In the genomic region with DNA sequence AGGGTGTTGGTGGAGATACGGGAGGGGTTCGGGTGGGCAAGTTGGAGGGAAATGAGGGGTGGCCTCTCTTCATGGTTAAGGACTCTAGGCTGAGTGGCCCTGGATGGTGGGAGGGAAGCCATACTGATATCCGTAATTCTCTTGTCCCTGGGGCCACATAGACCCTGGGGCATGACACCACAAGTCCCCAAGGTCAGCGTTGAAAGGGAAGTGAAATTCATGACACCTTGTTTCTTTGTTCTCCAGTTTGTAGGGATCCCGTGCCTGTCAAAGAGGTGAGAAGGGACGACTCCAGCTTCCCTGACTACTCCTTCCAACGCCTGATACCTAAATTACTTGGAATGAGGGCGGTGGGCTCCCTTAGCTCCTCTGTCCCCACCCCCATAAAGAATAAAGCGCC, we compare ENCODE assay signal across 20 mouse cellular contexts. TPM values are rescaled to one million over a fixed set of nuclear protein-coding genes. Genes with fewer than 3 reads are reported as not detected.
A peak's percentile ranks its signal among the peaks of the same experiment; 100 is the strongest.
DNase-seq lines count a peak whose midpoint lies in the region; ATAC-seq and TF ChIP-seq lines count a peak whose summit lies in the region.
"Had no signal": no experiment of that assay in that cellular context is flagged by ENCODE, and none has a peak within 500 bp of the region (broad histone marks: within the 10 kb centered on the region; RNA-seq: fewer than 3 reads in every experiment).

No protein-coding gene starts in this region.

- H3K4me1 ChIP-seq in hindbrain, embryonic 15.5 days (replicated peaks) = peaks cover 30% of the 10 kb centered on the region
- H3K4me1 ChIP-seq in hindbrain, embryonic 10.5 days (replicated peaks) = peaks cover 45% of the 10 kb centered on the region
- peaks cover 96% of the 10 kb centered on the region for H3K4me1 ChIP-seq in E14TG2a.4 (replicated peaks; ENCODE audit: low read depth, low read length)

- H3K36me3 ChIP-seq in hindbrain, embryonic 15.5 days = no peaks in the 10 kb centered on the region
- peaks cover 41% of the 10 kb centered on the region for H3K36me3 ChIP-seq in hindbrain, embryonic 10.5 days
- no peaks in the 10 kb centered on the region for H3K36me3 ChIP-seq in E14TG2a.4 (ENCODE audit: insufficient read depth, low read length)

- no peak overlapping the region for H3K27ac ChIP-seq in hindbrain, embryonic 15.5 days (replicated peaks)
- H3K27ac ChIP-seq in hindbrain, embryonic 10.5 days = no peak overlapping the region
- H3K27ac ChIP-seq: hindbrain, embryonic 12.5 days; stomach, postnatal 0 days had no signal

- H3K9ac ChIP-seq in hindbrain, embryonic 15.5 days = no peak overlapping the region
- H3K9ac ChIP-seq: hindbrain, embryonic 12.5 days; limb, embryonic 12.5 days; liver, postnatal 0 days had no signal

- H3K9me3 ChIP-seq in hindbrain, embryonic 15.5 days = no peaks in the 10 kb centered on the region
- H3K9me3 ChIP-seq in hindbrain, embryonic 10.5 days = no peaks in the 10 kb centered on the region
- H3K9me3 ChIP-seq in E14TG2a.4 (ENCODE audit: low read length) = peaks cover 5% of the 10 kb centered on the region; the same call in 1 of the 2 replicates
- H3K9me3 ChIP-seq: hindbrain, embryonic 12.5 days; limb, embryonic 12.5 days had no signal

- peaks cover 40% of the 10 kb centered on the region for H3K27me3 ChIP-seq in hindbrain, embryonic 15.5 days
- peaks cover 74% of the 10 kb centered on the region for H3K27me3 ChIP-seq in hindbrain, embryonic 10.5 days (ENCODE audit: insufficient read depth, poor library complexity, severe bottlenecking)
- H3K27me3 ChIP-seq in E14TG2a.4 (ENCODE audit: insufficient read depth, low read length) = peaks cover 76% of the 10 kb centered on the region

- intact Hi-C loops in left cerebral cortex, postnatal 36 days (cut with DNase I) = loop anchor here (5.0 kb wide), 1 partner anchor 74 kb away; a partner anchor contains a TSS

- H3K4me2 ChIP-seq in hindbrain, embryonic 15.5 days = peak overlapping the region; percentile 60
- H3K4me2 ChIP-seq: limb, embryonic 12.5 days; liver, embryonic 11.5 days had no signal

- DNase-seq in hindbrain, embryonic 10.5 days (ENCODE audit: low spot score) = no peak
- DNase-seq in B cell, adult 2 months = peak; percentile 70 to 79
- DNase-seq in left cerebral cortex, postnatal 36 days (ENCODE audit: low spot score in 2 of 2) = no peak
- no peak for DNase-seq in MN1 (ENCODE audit: low spot score)
- DNase-seq: cerebellum, adult 8-10 months; gastrocnemius, postnatal 10 days; heart, postnatal 10 days; layer of hippocampus, postnatal 36 days; liver, postnatal 0 days had no signal

- H3K4me3 ChIP-seq in hindbrain, embryonic 15.5 days = no peak overlapping the region
- H3K4me3 ChIP-seq in hindbrain, embryonic 10.5 days = no peak overlapping the region
- H3K4me3 ChIP-seq in E14TG2a.4 (replicated peaks; ENCODE audit: low read length) = peak overlapping the region; percentile 62; the same call in 1 of the 2 replicates
- H3K4me3 ChIP-seq: limb, embryonic 12.5 days had no signal

- ATAC-seq in hindbrain, embryonic 15.5 days (ENCODE audit: low FRiP score, low read depth) = no peak
- ATAC-seq in granulocyte monocyte progenitor cell, adult 5-6 weeks (replicated peaks; ENCODE audit: poor library complexity, severe bottlenecking) = 0 out of 2 replicates have a peak, but pooled peaks have one; percentile 21

- no peak for TF ChIP-seq CTCF in E14TG2a.4 (conservative IDR thresholded peaks at IDR 0.05; ENCODE audit: low read length)

- 44% methylated on average over 9 of the region's 9 CpGs for WGBS in hindbrain, embryonic 15.5 days
- WGBS in hindbrain, embryonic 10.5 days = 50% methylated on average over 9 of the region's 9 CpGs

RNA-seq across cellular contexts. Expression of a gene that starts 11.7 kb away (rescaled TPM):
- polyA plus RNA-seq in hindbrain, embryonic 15.5 days (2015; fragmentation: Nextera tagmentation; extraction: Ambion mirVana) = 14.8 and 16.6 TPM in 2 replicates
- 26.8 and 27.1 TPM in 2 replicates for polyA plus RNA-seq in hindbrain, embryonic 10.5 days (2016; fragmentation: Nextera tagmentation; extraction: Ambion mirVana)
- 89.1 and 104 TPM in 2 replicates for total RNA-seq in granulocyte monocyte progenitor cell, adult 5-6 weeks (2014; fragmentation: Nextera tagmentation)
- 54.4 and 88.8 TPM in 2 replicates for total RNA-seq in granulocyte monocyte progenitor cell, adult 5-6 weeks (2017)
- 10 to 100 TPM; 11.1 to 11.8 TPM for total RNA-seq in left cerebral cortex, postnatal 36 days (2021)

RNA-seq across cellular contexts. Expression of a gene that starts 19.7 kb away (rescaled TPM):
- 0.16 and 0.29 TPM in 2 replicates for polyA plus RNA-seq in hindbrain, embryonic 15.5 days (2015; fragmentation: Nextera tagmentation; extraction: Ambion mirVana)
- 0.13 and 0.20 TPM in 2 replicates for polyA plus RNA-seq in hindbrain, embryonic 10.5 days (2016; fragmentation: Nextera tagmentation; extraction: Ambion mirVana)
- not detected in 2 replicates for total RNA-seq in granulocyte monocyte progenitor cell, adult 5-6 weeks (2014; fragmentation: Nextera tagmentation)
- total RNA-seq in granulocyte monocyte progenitor cell, adult 5-6 weeks (2017) = not detected in 2 replicates
- total RNA-seq in left cerebral cortex, postnatal 36 days (2021) = under 1 TPM; 0.11 to 0.30 TPM
- total RNA-seq: common myeloid progenitor, adult 5-6 weeks; heart, postnatal 10 days; MEL had no signal
- polyA plus RNA-seq: heart, embryonic 11.5 days; macrophage had no signal

RNA-seq across cellular contexts. Expression of a gene that starts 40.4 kb away (rescaled TPM):
- 0.41 and 0.66 TPM in 2 replicates for polyA plus RNA-seq in hindbrain, embryonic 15.5 days (2015; fragmentation: Nextera tagmentation; extraction: Ambion mirVana)
- 0.40 and 0.42 TPM in 2 replicates for polyA plus RNA-seq in hindbrain, embryonic 10.5 days (2016; fragmentation: Nextera tagmentation; extraction: Ambion mirVana)
- 16.2 and 18.9 TPM in 2 replicates for total RNA-seq in granulocyte monocyte progenitor cell, adult 5-6 weeks (2014; fragmentation: Nextera tagmentation)
- total RNA-seq in granulocyte monocyte progenitor cell, adult 5-6 weeks (2017) = 1.4 and 1.8 TPM in 2 replicates
- total RNA-seq in left cerebral cortex, postnatal 36 days (2021) = 1 to 10 TPM; 2.4 to 2.9 TPM
- total RNA-seq: MEL had no signal

RNA-seq across cellular contexts. Expression of a gene that starts 47.2 kb away (rescaled TPM):
- 15.3 and 15.6 TPM in 2 replicates for polyA plus RNA-seq in hindbrain, embryonic 15.5 days (2015; fragmentation: Nextera tagmentation; extraction: Ambion mirVana)
- polyA plus RNA-seq in hindbrain, embryonic 10.5 days (2016; fragmentation: Nextera tagmentation; extraction: Ambion mirVana) = 21.0 and 22.7 TPM in 2 replicates
- 36.4 and 50.3 TPM in 2 replicates for total RNA-seq in granulocyte monocyte progenitor cell, adult 5-6 weeks (2014; fragmentation: Nextera tagmentation)
- 29.9 and 36.3 TPM in 2 replicates for total RNA-seq in granulocyte monocyte progenitor cell, adult 5-6 weeks (2017)
- total RNA-seq in left cerebral cortex, postnatal 36 days (2021) = 1 to 10 TPM; 7.4 to 8.4 TPM

Comparison
In these comparisons a context has a peak if more than half of its experiments do, and no peak if none do; other contexts are left out.
1. DNase-seq: peak in B cell, adult 2 months (2 of 2); none in hindbrain, embryonic 10.5 days (single experiment), left cerebral cortex, postnatal 36 days (0 of 2) and MN1 (single experiment).
2. RNA of a gene that starts 11.7 kb away (total RNA-seq): 54.4 to 104 TPM in granulocyte monocyte progenitor cell, adult 5-6 weeks; 11.1 to 11.8 TPM in left cerebral cortex, postnatal 36 days; every median in the first group is over 4 times any median in the second.